Mouse (Mus musculus): Measurements from ENCODE around the gene Gm20388. TPM values are rescaled to one million over a fixed set of nuclear protein-coding genes. Genes with fewer than 3 reads are reported as not detected.

The Gm20388 gene
- polyA plus RNA-seq, 1 experiment from 2014 or later: 3.6 TPM

GRCm38 (mm10) chr8:122433269-122433905, 2522.7 kb downstream of the Gm20388 start:
- no peak for DNase-seq (ENCODE audit: low spot score)

GRCm38 (mm10) chr8:122435375-122435774, 2524.7 kb downstream of the Gm20388 start:
- Histone ChIP-seq H3K9me3 (peaks cover 4% of the 10 kb centered on the region; the same call in 1 of the 2 replicates), H3K4me3 (no peak overlapping the region), H3K36me3 (replicated peaks) (peaks cover 71% of the 10 kb centered on the region), H3K27ac (replicated peaks) (no peak overlapping the region), H3K4me1 (peaks cover 28% of the 10 kb centered on the region), H3K27me3 (replicated peaks; ENCODE audit: low read depth, poor library complexity, severe bottlenecking) (peaks cover 7% of the 10 kb centered on the region; the same call in 1 of the 2 replicates)
- DNase-seq (ENCODE audit: low spot score): no peak
- 88% methylated on average over 6 of the region's 6 CpGs for WGBS

More at GRCm38 (mm10) chr8:122433269-122433905, 2522.7 kb downstream of the Gm20388 start:
- 68% methylated on average over 11 of the region's 11 CpGs for WGBS
- H3K27ac ChIP-seq (replicated peaks): no peak overlapping the region; the same call in 1 of the 2 replicates
- peaks cover 53% of the 10 kb centered on the region for H3K36me3 ChIP-seq (replicated peaks)
- H3K9me3 ChIP-seq: peaks cover 4% of the 10 kb centered on the region; the same call in 1 of the 2 replicates
- H3K4me1 ChIP-seq: peaks cover 28% of the 10 kb centered on the region
- peaks cover 7% of the 10 kb centered on the region; the same call in 1 of the 2 replicates for H3K27me3 ChIP-seq (replicated peaks; ENCODE audit: low read depth, poor library complexity, severe bottlenecking)
- H3K4me3 ChIP-seq: peak overlapping the region; percentile 61; the same call in 1 of the 2 replicates

- Histone ChIP-seq H3K9me3 (peaks cover 4% of the 10 kb centered on the region; the same call in 1 of the 2 replicates), H3K36me3 (replicated peaks) (peaks cover 71% of the 10 kb centered on the region), H3K4me1 (peaks cover 28% of the 10 kb centered on the region), H3K27me3 (replicated peaks; ENCODE audit: low read depth, poor library complexity, severe bottlenecking) (peaks cover 7% of the 10 kb centered on the region; the same call in 1 of the 2 replicates), H3K4me3 (no peak overlapping the region), H3K27ac (replicated peaks) (no peak overlapping the region)
- no peak for DNase-seq (ENCODE audit: low spot score)
- 97% methylated on average over 9 of the region's 9 CpGs for WGBS
These were observed 2525.5 kb downstream of the Gm20388 start for GRCm38 (mm10) chr8:122436146-122436545.

GRCm38 (mm10) chr8:122436586-122437125, 2526.0 kb downstream of the Gm20388 start:
- Histone ChIP-seq H3K9me3 (peaks cover 4% of the 10 kb centered on the region; the same call in 1 of the 2 replicates), H3K27ac (replicated peaks) (no peak overlapping the region), H3K36me3 (replicated peaks) (peaks cover 71% of the 10 kb centered on the region), H3K4me1 (peaks cover 26% of the 10 kb centered on the region), H3K4me3 (no peak overlapping the region), H3K27me3 (replicated peaks; ENCODE audit: low read depth, poor library complexity, severe bottlenecking) (peaks cover 6% of the 10 kb centered on the region; the same call in 1 of the 2 replicates)
- DNase-seq (ENCODE audit: low spot score): no peak
- 89% methylated on average over 20 of the region's 20 CpGs for whole genome bisulfite sequencing

- no peak for DNase-seq (ENCODE audit: low spot score)
- H3K4me1 ChIP-seq: peaks cover 24% of the 10 kb centered on the region
- H3K9me3 ChIP-seq: peaks cover 4% of the 10 kb centered on the region; the same call in 1 of the 2 replicates
- H3K4me3 ChIP-seq: no peak overlapping the region
- peaks cover 71% of the 10 kb centered on the region for H3K36me3 ChIP-seq (replicated peaks)
- H3K27me3 ChIP-seq (replicated peaks; ENCODE audit: low read depth, poor library complexity, severe bottlenecking): 0 out of 2 replicates have a peak, but pooled peaks cover 3% of the 10 kb centered on the region
- peak overlapping the region; percentile 44 for H3K27ac ChIP-seq (replicated peaks)
- WGBS: 88% methylated on average over 13 of the region's 13 CpGs
These were observed 2527.2 kb downstream of the Gm20388 start for GRCm38 (mm10) chr8:122437708-122438331.

GRCm38 (mm10) chr8:122439336-122439735, 2528.7 kb downstream of the Gm20388 start:
- Histone ChIP-seq H3K27me3 (replicated peaks; ENCODE audit: low read depth, poor library complexity, severe bottlenecking) (no peaks in the 10 kb centered on the region), H3K4me1 (peaks cover 24% of the 10 kb centered on the region), H3K4me3 (no peak overlapping the region), H3K27ac (replicated peaks) (no peak overlapping the region), H3K36me3 (replicated peaks) (peaks cover 58% of the 10 kb centered on the region), H3K9me3 (peaks cover 4% of the 10 kb centered on the region; the same call in 1 of the 2 replicates)
- WGBS: 94% methylated on average over 16 of the region's 16 CpGs
- no peak for DNase-seq (ENCODE audit: low spot score)

GRCm38 (mm10) chr8:122441326-122441725, 2530.7 kb downstream of the Gm20388 start:
- Histone ChIP-seq H3K9me3 (no peaks in the 10 kb centered on the region), H3K36me3 (replicated peaks) (peaks cover 38% of the 10 kb centered on the region), H3K27me3 (replicated peaks; ENCODE audit: low read depth, poor library complexity, severe bottlenecking) (no peaks in the 10 kb centered on the region), H3K27ac (replicated peaks) (no peak overlapping the region), H3K4me3 (no peak overlapping the region), H3K4me1 (peaks cover 43% of the 10 kb centered on the region)
- DNase-seq (ENCODE audit: low spot score): no peak
- WGBS: 95% methylated on average over 1 of the region's 1 CpGs

- Histone ChIP-seq H3K36me3 (replicated peaks) (peaks cover 28% of the 10 kb centered on the region), H3K9me3 (no peaks in the 10 kb centered on the region), H3K27ac (replicated peaks) (peak overlapping the region; percentile 91), H3K27me3 (replicated peaks; ENCODE audit: low read depth, poor library complexity, severe bottlenecking) (no peaks in the 10 kb centered on the region), H3K4me3 (peak overlapping the region; percentile 72), H3K4me1 (peaks cover 43% of the 10 kb centered on the region)
- no peak for DNase-seq (ENCODE audit: low spot score)
- WGBS: 25% methylated on average over 7 of the region's 7 CpGs
These were observed 2531.7 kb downstream of the Gm20388 start for GRCm38 (mm10) chr8:122442356-122442755.

GRCm38 (mm10) chr8:122442781-122443180, 2532.1 kb downstream of the Gm20388 start:
- Histone ChIP-seq H3K9me3 (no peaks in the 10 kb centered on the region), H3K27ac (replicated peaks) (peak overlapping the region; percentile 91), H3K4me1 (peaks cover 40% of the 10 kb centered on the region), H3K27me3 (replicated peaks; ENCODE audit: low read depth, poor library complexity, severe bottlenecking) (no peaks in the 10 kb centered on the region), H3K36me3 (replicated peaks) (peaks cover 24% of the 10 kb centered on the region), H3K4me3 (peak overlapping the region; percentile 72)
- 1% methylated on average over 12 of the region's 12 CpGs for WGBS
- DNase-seq (ENCODE audit: low spot score): peak; percentile 45

GRCm38 (mm10) chr8:122443262-122444006, 2532.8 kb downstream of the Gm20388 start, which contains the start of gene Mvd:
TSS of gene Mvd (minus strand) at chr8:122443422.
- H3K9me3 ChIP-seq: no peaks in the 10 kb centered on the region
- peak within 1 kb of the TSS; percentile 72 for H3K4me3 ChIP-seq
- peaks cover 17% of the 10 kb centered on the region for H3K36me3 ChIP-seq (replicated peaks)
- peaks cover 33% of the 10 kb centered on the region for H3K4me1 ChIP-seq
- peak within 1 kb of the TSS; percentile 91 for H3K27ac ChIP-seq (replicated peaks)
- peak; percentile 99 for DNase-seq (ENCODE audit: low spot score)
- WGBS: under 1% methylated on average over 47 of the region's 47 CpGs
- H3K27me3 ChIP-seq (replicated peaks; ENCODE audit: low read depth, poor library complexity, severe bottlenecking): no peaks in the 10 kb centered on the region

- Histone ChIP-seq H3K4me1 (peaks cover 33% of the 10 kb centered on the region), H3K27me3 (replicated peaks; ENCODE audit: low read depth, poor library complexity, severe bottlenecking) (0 out of 2 replicates have a peak, but pooled peaks cover 4% of the 10 kb centered on the region), H3K4me3 (peak overlapping the region; percentile 72), H3K27ac (replicated peaks) (peak overlapping the region; percentile 91), H3K9me3 (no peaks in the 10 kb centered on the region), H3K36me3 (replicated peaks) (peaks cover 10% of the 10 kb centered on the region)
- 37% methylated on average over 19 of the region's 19 CpGs for WGBS
- peak; percentile 73 for DNase-seq (ENCODE audit: low spot score)
These were observed 2533.6 kb downstream of the Gm20388 start for GRCm38 (mm10) chr8:122444058-122444748.

All from embryonic facial prominence, embryonic 10.5 days (tissue).